Mouse (Mus musculus) megakaryocyte-erythroid progenitor cell, adult 5 weeks (primary cell): Measurements from ENCODE around the gene Olfr353. TPM values are rescaled to one million over a fixed set of nuclear protein-coding genes. Genes with fewer than 3 reads are reported as not detected.

Source experiments
- polyA plus RNA-seq: library from polyadenylated mRNA; stranded (reverse); fragments of >175 nt; gene quantifications from 2 replicates; pipeline ENCODE4 v1.2.3, GENCODE M21; 2012

Olfr353 gene
- not detected in 2 replicates for polyA plus RNA-seq

DNA sequence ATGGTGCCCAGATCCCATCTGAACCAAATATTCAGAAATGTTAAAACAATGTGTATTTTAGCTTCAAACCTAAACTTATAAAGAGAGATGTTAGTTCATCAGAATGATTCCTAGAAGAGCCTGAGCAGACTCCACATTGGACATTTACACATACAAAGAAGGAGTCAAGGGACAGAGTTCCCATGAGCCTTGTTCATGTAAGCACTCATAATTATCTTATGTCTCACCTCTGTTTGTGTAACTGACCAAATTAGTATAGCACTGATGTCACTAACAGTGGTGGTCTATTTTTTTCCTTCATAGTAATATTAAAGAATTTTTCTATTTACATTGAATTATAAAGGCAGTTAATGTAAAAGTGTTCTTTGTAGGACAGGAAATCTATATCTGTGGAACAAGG, at the start of gene Olfr353:
Gene Olfr353 (minus strand): TSS at position 101 of the 400 bp plus-strand sequence.

DNA sequence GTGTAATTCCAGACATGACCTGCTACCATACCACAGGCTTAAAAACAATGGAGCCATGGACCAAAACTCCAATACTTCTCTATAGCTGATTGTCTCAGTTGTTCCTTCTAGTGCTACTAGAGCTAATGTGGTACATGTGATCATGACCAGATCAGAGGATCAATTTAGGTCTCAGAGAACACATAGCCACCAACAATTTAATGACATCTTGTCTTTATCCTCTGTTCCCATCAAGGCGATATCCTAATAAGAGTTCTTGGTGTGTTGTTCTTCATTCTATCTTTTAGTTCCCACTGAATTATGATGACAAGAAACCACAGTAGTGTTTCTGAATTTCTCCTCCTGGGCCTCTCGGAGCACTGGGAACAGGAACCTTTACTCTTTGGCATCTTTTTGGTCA, 44.1 kb upstream of the Olfr353 start, which contains the start of gene Olfr356:
Gene Olfr356 (plus strand): TSS at position 301 of the 400 bp plus-strand sequence.

DNA sequence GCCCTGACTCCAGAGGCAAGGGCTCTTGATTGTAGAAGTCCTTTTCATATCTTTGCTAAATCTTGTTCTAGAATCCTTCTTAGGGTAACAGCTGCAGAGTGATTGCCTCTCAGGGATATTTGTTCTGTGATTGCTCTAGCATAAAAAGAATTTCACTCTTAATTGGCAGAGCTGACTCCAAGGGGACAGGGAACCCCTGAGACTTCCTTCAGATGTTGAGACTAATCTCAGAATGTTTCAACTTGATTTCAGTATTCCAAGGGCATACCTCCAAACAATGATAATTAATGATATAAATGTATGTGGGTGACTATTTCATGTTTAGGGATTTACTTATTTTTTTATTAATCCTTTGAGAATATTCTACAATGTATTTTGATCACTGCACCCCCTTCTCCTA, 36.1 kb upstream of the Olfr353 start, which contains the start of gene Olfr355:
Gene Olfr355 (minus strand): TSS at position 101 of the 400 bp plus-strand sequence.

DNA sequence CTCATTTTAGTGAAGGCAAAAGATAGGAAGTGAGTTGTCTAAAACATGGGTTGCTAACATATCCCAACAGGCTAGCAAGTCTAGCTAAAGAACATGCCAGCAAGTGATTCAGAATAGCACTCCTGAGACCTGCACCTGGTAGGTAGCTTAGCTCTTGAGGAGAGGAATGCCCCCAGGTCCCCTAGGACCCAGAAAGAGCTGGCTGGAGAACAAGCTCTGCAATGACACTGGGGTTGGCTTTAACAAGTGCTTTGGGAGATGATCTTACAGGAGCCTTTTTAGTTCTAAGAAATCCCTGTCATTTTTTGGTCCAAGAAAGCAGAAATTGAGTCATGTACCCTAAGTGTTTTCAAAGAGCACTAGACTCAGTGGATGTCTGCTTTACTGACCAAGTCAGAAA, 12.6 kb upstream of the Olfr353 start, which contains the start of gene Olfr354:
Gene Olfr354 (plus strand): TSS at position 301 of the 400 bp plus-strand sequence.

DNA sequence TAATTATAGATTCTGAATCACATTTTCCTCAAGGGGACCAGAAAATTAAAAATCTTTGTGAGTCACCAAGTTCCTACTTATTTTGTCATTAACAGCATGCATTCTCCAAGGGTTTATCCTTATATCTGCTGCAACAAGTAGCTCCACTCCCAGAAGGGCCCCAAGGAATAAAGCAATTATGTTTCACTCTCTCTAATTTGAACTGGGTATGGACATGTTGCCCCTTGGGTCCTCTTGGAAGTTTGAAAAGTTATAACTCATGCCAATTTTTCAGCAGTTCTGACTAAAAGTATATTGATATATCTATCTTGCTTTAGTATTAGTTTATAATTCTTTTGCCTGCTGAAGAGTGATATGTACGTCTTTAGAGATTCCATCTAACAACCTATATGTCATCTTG, 24.6 kb downstream of the Olfr353 start, which contains the start of gene Olfr352:
Gene Olfr352 (plus strand): TSS at position 301 of the 400 bp plus-strand sequence.

DNA sequence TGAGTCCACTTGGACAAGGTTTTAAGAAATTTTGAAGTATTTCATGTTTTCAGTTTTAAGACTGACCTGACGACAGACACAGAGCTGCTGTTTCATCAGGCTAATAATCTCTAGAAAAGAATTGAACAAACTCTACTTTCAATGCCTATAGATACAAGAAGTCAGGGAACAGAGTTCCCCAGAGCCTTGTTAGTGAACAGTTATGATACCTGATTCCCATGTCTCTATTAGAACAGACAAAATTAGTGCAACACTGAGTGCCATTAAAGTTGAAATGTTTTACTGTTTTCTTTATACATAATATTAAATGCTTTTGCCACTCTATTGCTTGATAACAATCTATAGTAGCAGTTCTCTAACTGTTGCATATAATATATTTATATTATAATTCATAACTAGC, 30.2 kb downstream of the Olfr353 start, which contains the start of gene Olfr351:
Gene Olfr351 (minus strand): TSS at position 101 of the 400 bp plus-strand sequence.

DNA sequence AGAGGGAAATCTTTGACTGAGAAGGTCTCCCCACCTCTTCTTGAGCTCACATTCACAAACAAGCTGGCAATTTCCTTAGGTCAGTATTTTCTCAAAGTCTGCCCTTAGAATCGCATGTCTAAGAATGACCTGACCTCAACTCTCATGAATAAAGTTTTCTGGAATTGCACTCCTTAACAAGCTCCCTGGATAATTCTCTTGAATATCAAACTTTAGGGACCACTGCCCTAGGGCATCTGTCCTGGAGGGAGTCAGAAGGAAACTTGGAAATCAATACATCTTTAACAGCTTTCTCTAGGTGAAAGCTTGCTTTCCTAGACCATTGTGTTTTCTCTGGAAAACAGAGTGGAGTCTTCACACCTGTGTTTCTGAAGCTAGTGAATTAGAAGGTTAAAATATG, 46.7 kb downstream of the Olfr353 start, which contains the start of gene Olfr350:
Gene Olfr350 (plus strand): TSS at position 301 of the 400 bp plus-strand sequence.

Other genes with a start within 250 kb of the Olfr353 start
- not detected in 2 replicates for gene Olfr346, start 207.1 kb downstream of the Olfr353 start, polyA plus RNA-seq
- not detected in 2 replicates for gene Olfr347, start 161.0 kb downstream of the Olfr353 start, polyA plus RNA-seq
- gene Olfr348, start 108.7 kb downstream of the Olfr353 start, polyA plus RNA-seq: not detected in 2 replicates
- not detected in 2 replicates for gene Olfr50, start 102.4 kb downstream of the Olfr353 start, polyA plus RNA-seq
- not detected in 2 replicates for gene Olfr3, start 75.9 kb downstream of the Olfr353 start, polyA plus RNA-seq
- not detected in 2 replicates for gene Olfr350, start 46.6 kb downstream of the Olfr353 start, polyA plus RNA-seq
- gene Olfr351, start 30.3 kb downstream of the Olfr353 start, polyA plus RNA-seq: not detected in 2 replicates
- not detected in 2 replicates for gene Olfr352, start 24.5 kb downstream of the Olfr353 start, polyA plus RNA-seq
- not detected in 2 replicates for gene Olfr354, start 12.7 kb upstream of the Olfr353 start, polyA plus RNA-seq
- gene Olfr355, start 36.0 kb upstream of the Olfr353 start, polyA plus RNA-seq: not detected in 2 replicates
- not detected in 2 replicates for gene Olfr356, start 44.2 kb upstream of the Olfr353 start, polyA plus RNA-seq
- gene Olfr357, start 100.9 kb upstream of the Olfr353 start, polyA plus RNA-seq: not detected in 2 replicates
- not detected in 2 replicates for gene Olfr358, start 116.4 kb upstream of the Olfr353 start, polyA plus RNA-seq
- not detected in 2 replicates for gene Olfr360, start 172.8 kb upstream of the Olfr353 start, polyA plus RNA-seq
- gene Olfr361, start 196.4 kb upstream of the Olfr353 start, polyA plus RNA-seq: not detected in 2 replicates
- not detected in 2 replicates for gene Olfr362, start 225.0 kb upstream of the Olfr353 start, polyA plus RNA-seq
- gene Olfr364-ps1, start 246.4 kb upstream of the Olfr353 start, polyA plus RNA-seq: not detected in 2 replicates